Mouse (Mus musculus): Measurements from ENCODE around the gene C1galt1. TPM values are rescaled to one million over a fixed set of nuclear protein-coding genes. Genes with fewer than 3 reads are reported as not detected.
A peak's percentile ranks its signal among the peaks of the same experiment; 100 is the strongest.

C1galt1 gene
- polyA plus RNA-seq, 1 experiment from 2014 or later = 1.4 TPM

DNA sequence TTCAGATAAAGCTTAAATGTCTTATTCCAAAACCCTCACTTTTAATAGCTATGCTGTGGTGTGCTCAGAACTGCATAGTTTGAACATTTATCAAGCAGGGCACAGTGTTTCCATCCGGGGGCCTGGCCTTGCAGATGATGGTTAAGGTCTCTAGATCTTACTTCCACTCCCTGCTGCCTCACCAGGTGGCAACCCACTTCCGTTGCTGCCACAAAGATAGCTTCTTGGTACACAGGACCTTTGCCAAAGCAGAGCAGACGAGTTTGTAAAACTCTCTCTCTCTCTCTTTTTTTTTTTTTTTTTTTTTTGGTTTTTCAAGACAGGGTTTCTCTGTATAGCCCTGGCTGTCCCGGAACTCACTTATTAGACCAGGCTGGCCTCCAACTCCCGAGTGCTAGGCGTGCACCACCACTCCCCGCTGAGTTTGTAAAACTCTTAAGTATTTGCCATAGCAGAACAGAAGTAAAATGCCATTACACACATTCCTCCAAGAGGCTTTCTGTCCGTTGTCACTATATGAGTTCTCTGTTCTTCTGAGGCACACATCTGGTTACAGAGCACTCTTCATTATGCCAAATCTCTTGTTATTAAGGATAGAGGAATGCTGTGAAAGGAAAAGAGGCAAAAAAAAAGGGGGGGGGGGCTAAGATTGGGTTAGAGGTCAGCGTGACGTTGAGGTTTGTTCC is 773 bp upstream of the C1galt1 start:
- H3K9ac ChIP-seq (replicated peaks; ENCODE audit: low read depth, low read length) = peak overlapping the region; percentile 17; the same call in 1 of the 2 replicates
- no peak for ATAC-seq
- peaks cover 4% of the 10 kb centered on the region for H3K4me1 ChIP-seq (replicated peaks; ENCODE audit: control insufficient read depth, insufficient read depth, low read length)
- H3K4me3 ChIP-seq (replicated peaks; ENCODE audit: low read length) = peak overlapping the region; percentile 84
- no peaks in the 10 kb centered on the region for H3K36me3 ChIP-seq (ENCODE audit: control insufficient read depth, insufficient read depth)
- peak overlapping the region; percentile 78 for H3K4me2 ChIP-seq (ENCODE audit: low read length)
- H3K27ac ChIP-seq (ENCODE audit: low read length) = no peak overlapping the region
- no peaks in the 10 kb centered on the region for H3K27me3 ChIP-seq (replicated peaks; ENCODE audit: control insufficient read depth, insufficient read depth, low read length)
- H3K9me3 ChIP-seq (ENCODE audit: control insufficient read depth, low read length) = no peaks in the 10 kb centered on the region
- WGBS = 63% methylated on average over 10 of the region's 10 CpGs

DNA sequence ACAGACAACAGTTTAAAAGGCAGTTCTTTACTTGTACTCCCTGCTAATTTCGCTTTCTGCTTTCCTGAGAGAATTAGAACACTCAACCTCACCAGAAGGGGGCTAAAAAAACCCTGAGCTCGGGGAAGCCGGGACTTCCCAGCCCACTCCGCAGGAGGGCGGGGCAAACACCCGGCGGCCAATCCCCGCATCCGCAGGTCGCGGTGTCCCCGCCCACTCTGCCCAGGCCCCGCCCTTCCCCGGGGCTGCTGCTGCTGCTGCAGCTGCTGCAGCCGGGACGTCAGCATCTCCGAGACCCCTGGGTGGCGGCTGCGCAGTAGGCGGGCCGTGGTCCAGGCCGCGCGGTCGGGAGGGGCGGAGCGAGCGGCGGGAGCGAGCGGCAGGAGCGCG is 235 bp upstream of the C1galt1 start:
- WGBS = under 1% methylated on average over 24 of the region's 33 CpGs
- H3K36me3 ChIP-seq (ENCODE audit: control insufficient read depth, insufficient read depth) = no peaks in the 10 kb centered on the region
- peak overlapping the region; percentile 78 for H3K4me2 ChIP-seq (ENCODE audit: low read length)
- no peaks in the 10 kb centered on the region for H3K9me3 ChIP-seq (ENCODE audit: control insufficient read depth, low read length)
- H3K27ac ChIP-seq (ENCODE audit: low read length) = peak overlapping the region; percentile 92
- H3K4me1 ChIP-seq (replicated peaks; ENCODE audit: control insufficient read depth, insufficient read depth, low read length) = peaks cover 4% of the 10 kb centered on the region
- H3K27me3 ChIP-seq (replicated peaks; ENCODE audit: control insufficient read depth, insufficient read depth, low read length) = no peaks in the 10 kb centered on the region
- H3K9ac ChIP-seq (replicated peaks; ENCODE audit: low read depth, low read length) = peak overlapping the region; percentile 98
- peak; percentile 99 for ATAC-seq
- H3K4me3 ChIP-seq (replicated peaks; ENCODE audit: low read length) = peak overlapping the region; percentile 84

GRCm38 (mm10) chr6:7845680-7846017 is 1.0 kb downstream of the C1galt1 start:
- Histone ChIP-seq H3K4me3 (replicated peaks; ENCODE audit: low read length) (peak overlapping the region; percentile 84), H3K27me3 (replicated peaks; ENCODE audit: control insufficient read depth, insufficient read depth, low read length) (no peaks in the 10 kb centered on the region), H3K9me3 (ENCODE audit: control insufficient read depth, low read length) (no peaks in the 10 kb centered on the region), H3K4me2 (ENCODE audit: low read length) (peak overlapping the region; percentile 78), H3K36me3 (ENCODE audit: control insufficient read depth, insufficient read depth) (no peaks in the 10 kb centered on the region), H3K27ac (ENCODE audit: low read length) (no peak overlapping the region), H3K4me1 (replicated peaks; ENCODE audit: control insufficient read depth, insufficient read depth, low read length) (peaks cover 4% of the 10 kb centered on the region), H3K9ac (replicated peaks; ENCODE audit: low read depth, low read length) (no peak overlapping the region)
- 22% methylated on average over 6 of the region's 6 CpGs for WGBS
- ATAC-seq = no peak

- ATAC-seq = no peak
- Histone ChIP-seq H3K4me3 (replicated peaks; ENCODE audit: low read length) (no peak overlapping the region), H3K4me2 (ENCODE audit: low read length) (no peak overlapping the region), H3K27ac (ENCODE audit: low read length) (no peak overlapping the region), H3K27me3 (replicated peaks; ENCODE audit: control insufficient read depth, insufficient read depth, low read length) (no peaks in the 10 kb centered on the region), H3K4me1 (replicated peaks; ENCODE audit: control insufficient read depth, insufficient read depth, low read length) (peaks cover 4% of the 10 kb centered on the region), H3K36me3 (ENCODE audit: control insufficient read depth, insufficient read depth) (no peaks in the 10 kb centered on the region), H3K9ac (replicated peaks; ENCODE audit: low read depth, low read length) (no peak overlapping the region), H3K9me3 (ENCODE audit: control insufficient read depth, low read length) (no peaks in the 10 kb centered on the region)
- WGBS = 78% methylated on average over 8 of the region's 8 CpGs
These were observed 2.2 kb downstream of the C1galt1 start for GRCm38 (mm10) chr6:7846726-7847439.

- Histone ChIP-seq H3K4me2 (ENCODE audit: low read length) (no peak overlapping the region), H3K27me3 (replicated peaks; ENCODE audit: control insufficient read depth, insufficient read depth, low read length) (no peaks in the 10 kb centered on the region), H3K9ac (replicated peaks; ENCODE audit: low read depth, low read length) (no peak overlapping the region), H3K9me3 (ENCODE audit: control insufficient read depth, low read length) (no peaks in the 10 kb centered on the region), H3K36me3 (ENCODE audit: control insufficient read depth, insufficient read depth) (no peaks in the 10 kb centered on the region), H3K4me1 (replicated peaks; ENCODE audit: control insufficient read depth, insufficient read depth, low read length) (peaks cover 4% of the 10 kb centered on the region), H3K27ac (ENCODE audit: low read length) (no peak overlapping the region), H3K4me3 (replicated peaks; ENCODE audit: low read length) (no peak overlapping the region)
- no peak for ATAC-seq
- WGBS = 62% methylated on average over 6 of the region's 6 CpGs
These were observed 3.4 kb downstream of the C1galt1 start for GRCm38 (mm10) chr6:7847890-7848508.

GRCm38 (mm10) chr6:7848714-7849113 is 4.1 kb downstream of the C1galt1 start:
- H3K9ac ChIP-seq (replicated peaks; ENCODE audit: low read depth, low read length) = no peak overlapping the region
- H3K9me3 ChIP-seq (ENCODE audit: control insufficient read depth, low read length) = no peaks in the 10 kb centered on the region
- WGBS = 86% methylated on average over 9 of the region's 9 CpGs
- no peaks in the 10 kb centered on the region for H3K36me3 ChIP-seq (ENCODE audit: control insufficient read depth, insufficient read depth)
- no peak overlapping the region for H3K27ac ChIP-seq (ENCODE audit: low read length)
- H3K4me3 ChIP-seq (replicated peaks; ENCODE audit: low read length) = no peak overlapping the region
- no peak for ATAC-seq
- no peaks in the 10 kb centered on the region for H3K27me3 ChIP-seq (replicated peaks; ENCODE audit: control insufficient read depth, insufficient read depth, low read length)
- H3K4me2 ChIP-seq (ENCODE audit: low read length) = no peak overlapping the region
- H3K4me1 ChIP-seq (replicated peaks; ENCODE audit: control insufficient read depth, insufficient read depth, low read length) = peaks cover 4% of the 10 kb centered on the region

GRCm38 (mm10) chr6:7851036-7851435 is 6.4 kb downstream of the C1galt1 start:
- Histone ChIP-seq H3K27ac (ENCODE audit: low read length) (no peak overlapping the region), H3K4me3 (replicated peaks; ENCODE audit: low read length) (no peak overlapping the region), H3K4me2 (ENCODE audit: low read length) (no peak overlapping the region), H3K36me3 (ENCODE audit: control insufficient read depth, insufficient read depth) (no peaks in the 10 kb centered on the region), H3K4me1 (replicated peaks; ENCODE audit: control insufficient read depth, insufficient read depth, low read length) (no peaks in the 10 kb centered on the region; the same call in 1 of the 2 replicates), H3K9me3 (ENCODE audit: control insufficient read depth, low read length) (no peaks in the 10 kb centered on the region), H3K9ac (replicated peaks; ENCODE audit: low read depth, low read length) (no peak overlapping the region), H3K27me3 (replicated peaks; ENCODE audit: control insufficient read depth, insufficient read depth, low read length) (no peaks in the 10 kb centered on the region)
- WGBS = 93% methylated on average over 2 of the region's 2 CpGs
- no peak for ATAC-seq

DNA sequence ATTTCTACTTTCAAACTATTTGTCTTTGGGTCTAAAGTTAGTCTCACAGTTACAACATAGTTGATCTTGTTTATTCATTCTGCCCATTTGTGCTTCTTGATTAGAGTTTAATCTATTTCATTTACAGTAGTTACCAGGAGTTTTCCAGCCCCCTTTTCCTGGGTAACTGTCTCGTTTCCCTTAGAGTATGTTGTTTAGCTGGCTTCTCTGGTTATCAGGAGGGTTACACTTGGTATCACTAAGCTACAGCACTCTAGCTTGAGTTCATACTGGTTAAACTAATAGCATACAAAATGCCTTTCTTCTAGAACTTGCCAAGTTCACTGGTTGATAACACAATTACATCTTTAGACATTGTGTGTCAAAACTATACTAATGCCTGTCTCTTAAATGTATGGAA is 8.3 kb downstream of the C1galt1 start:
- no peaks in the 10 kb centered on the region for H3K27me3 ChIP-seq (replicated peaks; ENCODE audit: control insufficient read depth, insufficient read depth, low read length)
- 82% methylated on average over 1 of the region's 1 CpGs for WGBS
- H3K4me2 ChIP-seq (ENCODE audit: low read length) = no peak overlapping the region
- no peak overlapping the region for H3K4me3 ChIP-seq (replicated peaks; ENCODE audit: low read length)
- H3K27ac ChIP-seq (ENCODE audit: low read length) = no peak overlapping the region
- no peak overlapping the region for H3K9ac ChIP-seq (replicated peaks; ENCODE audit: low read depth, low read length)
- H3K4me1 ChIP-seq (replicated peaks; ENCODE audit: control insufficient read depth, insufficient read depth, low read length) = no peaks in the 10 kb centered on the region
- H3K9me3 ChIP-seq (ENCODE audit: control insufficient read depth, low read length) = no peaks in the 10 kb centered on the region
- no peak for ATAC-seq
- H3K36me3 ChIP-seq (ENCODE audit: control insufficient read depth, insufficient read depth) = no peaks in the 10 kb centered on the region

GRCm38 (mm10) chr6:7853461-7853860 is 8.8 kb downstream of the C1galt1 start:
- Histone ChIP-seq H3K4me1 (replicated peaks; ENCODE audit: control insufficient read depth, insufficient read depth, low read length) (no peaks in the 10 kb centered on the region), H3K4me3 (replicated peaks; ENCODE audit: low read length) (no peak overlapping the region), H3K9ac (replicated peaks; ENCODE audit: low read depth, low read length) (no peak overlapping the region), H3K27me3 (replicated peaks; ENCODE audit: control insufficient read depth, insufficient read depth, low read length) (no peaks in the 10 kb centered on the region), H3K9me3 (ENCODE audit: control insufficient read depth, low read length) (no peaks in the 10 kb centered on the region), H3K36me3 (ENCODE audit: control insufficient read depth, insufficient read depth) (no peaks in the 10 kb centered on the region), H3K4me2 (ENCODE audit: low read length) (no peak overlapping the region), H3K27ac (ENCODE audit: low read length) (no peak overlapping the region)
- no peak for ATAC-seq
- WGBS = 83% methylated on average over 3 of the region's 3 CpGs
